Mouse (Mus musculus) intestine, embryonic 14.5 days (tissue): ENCODE results near the gene Abca13. TPM values are rescaled to one million over a fixed set of nuclear protein-coding genes. Genes with fewer than 3 reads are reported as not detected.
"Not testable (repeated sequence)": the region's sequence is repeated elsewhere in the genome, so short reads cannot be mapped to it uniquely, and the experiment has no call there.

Source experiments
- ATAC-seq: fragments of 200-750 bp; cut with Nextera tagmentation; replicated peaks from 2 replicates; pipeline ENCODE4 v1.8.0; 2017; ENCODE audit warnings: low read depth, moderate number of reproducible peaks, moderate TSS enrichment, moderate library complexity; ENCODE audit not compliant: low FRiP score, low TSS enrichment
- DNase-seq: peaks from one replicate; pipeline ENCODE4 v3.0.0-alpha.2; 2018; ENCODE audit warnings: low spot score
- H3K27ac ChIP-seq: fragments of 300-500 bp; sonication (generic); 2 replicates; pipeline ENCODE4 v1.5.1; 2014; ENCODE audit warnings: low read depth, mild to moderate bottlenecking, control low read depth
- H3K27me3 ChIP-seq: fragments of 300-500 bp; sonication (generic); replicated peaks from 2 replicates; pipeline ENCODE4 v1.6.1; 2014; ENCODE audit warnings: low read length, control low read depth; ENCODE audit not compliant: control insufficient read depth, insufficient read depth
- H3K36me3 ChIP-seq: fragments of 300-500 bp; sonication (generic); 2 replicates; pipeline ENCODE4 v1.6.1; 2014; ENCODE audit warnings: low read length, control low read depth; ENCODE audit not compliant: control insufficient read depth, insufficient read depth
- H3K4me1 ChIP-seq: fragments of 300-500 bp; sonication (generic); replicated peaks from 2 replicates; pipeline ENCODE4 v1.6.1; 2014; ENCODE audit warnings: low read length, control low read depth, mixed read lengths; ENCODE audit not compliant: control insufficient read depth, insufficient read depth
- H3K4me2 ChIP-seq: fragments of 300-500 bp; sonication (generic); 2 replicates; pipeline ENCODE4 v1.6.1; 2014; ENCODE audit warnings: low read length
- H3K4me3 ChIP-seq: fragments of 300-500 bp; sonication (generic); 2 replicates; pipeline ENCODE4 v1.5.1; 2014; ENCODE audit warnings: low read depth, low read length, control low read depth, mixed read lengths
- H3K9ac ChIP-seq: fragments of 300-500 bp; sonication (generic); 2 replicates; pipeline ENCODE4 v1.6.1; 2014; ENCODE audit warnings: mild to moderate bottlenecking, low read length
- H3K9me3 ChIP-seq: fragments of 300-500 bp; sonication (generic); 2 replicates; pipeline ENCODE4 v1.6.1; 2016; ENCODE audit warnings: low read length, control low read depth; ENCODE audit not compliant: control insufficient read depth
- WGBS: fragments of 180-500 bp; shearing (Covaris S2); extraction: QIAGEN DNeasy Blood & Tissue Kit; methylation state at CpG from one replicate; pipeline ENCODE4 v1.1.7; 2014; 5-methylcytosine and 5-hydroxymethylcytosine counted together
- polyA plus RNA-seq: library from polyadenylated mRNA; unstranded; fragments of >200 nt; fragmentation: Nextera tagmentation; extraction: Ambion mirVana; gene quantifications from 2 replicates; pipeline ENCODE4 v1.2.1, GENCODE M21; 2014

Gene Abca13
- polyA plus RNA-seq, 1 experiment from 2014 or later, result 0.07 TPM

DNA sequence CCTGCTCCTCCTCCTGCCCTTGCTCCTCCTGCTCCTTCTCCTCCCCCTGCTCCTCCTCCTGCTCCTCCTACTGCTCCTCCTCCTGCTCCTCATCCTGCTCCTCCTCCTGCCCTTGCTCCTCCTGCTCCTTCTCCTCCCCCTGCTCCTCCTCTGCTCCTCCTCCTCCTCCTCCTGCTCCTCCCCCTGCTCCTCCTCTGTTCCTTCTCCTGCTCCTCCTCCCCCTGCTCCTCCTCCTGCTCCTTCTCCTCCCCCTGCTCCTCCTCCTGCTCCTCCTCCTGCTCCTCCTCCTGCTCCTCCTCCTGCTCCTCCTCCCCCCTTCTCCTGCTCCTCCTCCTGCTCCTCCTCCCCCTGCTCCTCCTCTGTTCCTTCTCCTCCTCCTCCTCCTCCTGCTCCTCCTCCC is 2.3 kb upstream of the Abca13 start:
- H3K4me1 ChIP-seq, DNase-seq, H3K9me3 ChIP-seq, ATAC-seq, H3K27ac ChIP-seq, H3K9ac ChIP-seq, H3K27me3 ChIP-seq, H3K36me3 ChIP-seq, H3K4me3 ChIP-seq, H3K4me2 ChIP-seq: not testable (repeated sequence)

DNA sequence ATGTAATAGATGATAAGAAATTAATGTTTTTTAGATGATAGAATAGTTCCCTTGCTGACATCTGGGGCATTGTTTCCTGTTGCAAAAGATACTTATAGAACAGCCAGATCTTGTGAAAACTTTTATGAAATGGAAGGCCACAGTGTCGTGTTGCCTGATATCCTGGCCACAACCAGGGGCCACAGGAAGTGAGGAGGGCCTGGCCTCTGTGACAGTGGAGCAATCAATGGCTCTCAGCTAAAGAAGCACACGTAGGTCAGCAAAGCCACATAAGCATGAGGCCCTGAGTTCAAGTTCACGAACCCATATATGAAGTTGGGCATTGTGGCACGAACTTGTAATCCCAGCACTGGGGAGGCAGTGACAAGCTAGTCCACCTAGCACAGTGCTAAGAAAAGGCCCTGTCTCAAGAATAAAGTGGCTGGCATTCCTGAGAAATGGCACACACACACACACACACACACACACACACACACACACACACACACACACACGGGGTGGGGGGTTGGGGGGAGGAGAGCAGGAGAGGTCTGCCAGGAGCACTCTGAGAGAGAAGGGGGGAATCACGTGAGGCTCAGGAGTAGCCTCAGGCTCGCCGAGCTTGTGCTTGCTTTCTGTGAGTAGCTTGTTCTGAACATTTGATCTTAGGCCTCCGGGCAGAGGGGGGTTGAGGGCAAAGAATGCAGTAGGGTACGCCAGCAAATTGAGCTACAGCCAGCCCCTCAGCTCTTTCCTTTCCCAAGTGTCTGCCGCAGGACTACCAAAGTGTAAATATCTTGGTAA is 779 bp upstream of the Abca13 start:
- Histone ChIP-seq H3K4me1 (0 out of 2 replicates have a peak, but pooled peaks cover 3% of the 10 kb centered on the region), H3K27me3 (no peaks in the 10 kb centered on the region), H3K9me3 (no peaks in the 10 kb centered on the region), H3K4me3 (no peak overlapping the region), H3K27ac (no peak overlapping the region), H3K4me2 (no peak overlapping the region), H3K36me3 (no peaks in the 10 kb centered on the region), H3K9ac (no peak overlapping the region)
- WGBS, result 49% methylated on average over 10 of the region's 11 CpGs
- 0 out of 2 replicates have a peak, but pooled peaks have one; percentile 47 for ATAC-seq
- no peak for DNase-seq

DNA sequence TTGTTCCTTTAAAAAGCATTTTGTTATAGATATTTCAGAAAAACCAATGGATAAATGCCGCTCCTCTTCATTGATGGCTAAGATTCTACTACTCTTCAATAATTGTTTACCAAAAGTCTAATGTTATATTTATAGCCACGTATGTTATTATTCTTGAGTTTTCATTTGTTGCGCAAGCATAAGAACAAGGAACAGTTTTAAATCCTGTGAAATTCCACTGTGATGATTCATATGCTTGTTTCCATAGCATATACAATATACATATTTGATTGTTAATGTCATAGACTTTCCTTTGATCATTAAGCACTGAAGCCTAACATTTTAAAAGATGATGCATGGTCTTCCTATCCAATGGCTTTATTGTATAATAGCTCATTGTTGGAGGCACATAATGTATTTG is 3.1 kb downstream of the Abca13 start:
- Histone ChIP-seq H3K4me3 (no peak overlapping the region), H3K4me2 (no peak overlapping the region), H3K27ac (no peak overlapping the region), H3K36me3 (no peaks in the 10 kb centered on the region), H3K4me1 (0 out of 2 replicates have a peak, but pooled peaks cover 3% of the 10 kb centered on the region), H3K9me3 (no peaks in the 10 kb centered on the region), H3K9ac (no peak overlapping the region), H3K27me3 (no peaks in the 10 kb centered on the region)
- 91% methylated on average over 3 of the region's 3 CpGs for WGBS
- DNase-seq, result no peak
- ATAC-seq, result no peak

DNA sequence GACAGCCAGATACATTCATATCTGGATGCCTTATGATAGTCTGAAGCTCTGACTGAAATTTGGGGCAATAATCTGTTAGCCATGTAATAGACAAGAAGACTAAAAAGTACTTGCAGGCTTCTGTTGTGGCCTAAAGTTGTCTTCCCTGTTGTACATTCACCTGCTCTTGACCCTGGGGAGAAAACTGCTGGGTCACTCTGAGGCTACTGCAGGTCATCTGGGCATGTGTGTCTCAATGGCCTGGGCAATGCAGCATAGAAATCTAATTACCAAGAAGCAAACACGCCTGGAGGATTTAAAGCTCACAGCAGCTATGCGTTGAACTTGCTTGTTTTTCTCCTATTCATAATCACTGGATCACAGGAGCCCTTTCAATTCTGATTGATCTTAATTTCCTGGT is 8.1 kb downstream of the Abca13 start:
- no peak for ATAC-seq
- H3K27ac ChIP-seq, result no peak overlapping the region
- no peaks in the 10 kb centered on the region for H3K9me3 ChIP-seq
- H3K4me1 ChIP-seq, result no peaks in the 10 kb centered on the region
- H3K36me3 ChIP-seq, result no peaks in the 10 kb centered on the region
- no peaks in the 10 kb centered on the region for H3K27me3 ChIP-seq
- no peak overlapping the region for H3K4me3 ChIP-seq
- WGBS, result 73% methylated on average over 2 of the region's 2 CpGs
- no peak overlapping the region for H3K4me2 ChIP-seq
- no peak for DNase-seq
- no peak overlapping the region for H3K9ac ChIP-seq

DNA sequence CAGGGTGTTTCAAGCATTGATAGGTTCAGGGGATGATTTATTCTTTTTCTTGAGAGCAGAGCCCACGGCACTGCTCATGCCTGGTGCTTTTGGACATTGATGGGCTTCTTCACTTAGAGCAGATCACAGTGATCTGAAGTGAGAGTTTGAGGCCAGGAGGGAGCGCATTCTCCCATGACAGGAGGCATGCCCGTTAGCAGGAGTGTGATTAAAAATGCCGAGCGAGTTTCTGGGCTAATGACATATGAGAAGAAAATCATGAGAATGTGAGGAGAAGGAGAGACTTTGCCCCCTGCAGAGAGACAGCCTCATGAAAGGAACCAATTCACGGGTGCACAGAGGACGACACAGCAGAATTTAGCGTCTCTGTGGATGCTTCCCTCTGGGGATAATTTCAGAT is 19.0 kb downstream of the Abca13 start:
- Histone ChIP-seq H3K9me3 (no peaks in the 10 kb centered on the region), H3K4me1 (no peaks in the 10 kb centered on the region), H3K27me3 (no peaks in the 10 kb centered on the region), H3K36me3 (no peaks in the 10 kb centered on the region), H3K27ac (no peak overlapping the region), H3K9ac (no peak overlapping the region), H3K4me3 (no peak overlapping the region), H3K4me2 (no peak overlapping the region)
- ATAC-seq, result no peak
- WGBS, result 60% methylated on average over 8 of the region's 8 CpGs
- no peak for DNase-seq

DNA sequence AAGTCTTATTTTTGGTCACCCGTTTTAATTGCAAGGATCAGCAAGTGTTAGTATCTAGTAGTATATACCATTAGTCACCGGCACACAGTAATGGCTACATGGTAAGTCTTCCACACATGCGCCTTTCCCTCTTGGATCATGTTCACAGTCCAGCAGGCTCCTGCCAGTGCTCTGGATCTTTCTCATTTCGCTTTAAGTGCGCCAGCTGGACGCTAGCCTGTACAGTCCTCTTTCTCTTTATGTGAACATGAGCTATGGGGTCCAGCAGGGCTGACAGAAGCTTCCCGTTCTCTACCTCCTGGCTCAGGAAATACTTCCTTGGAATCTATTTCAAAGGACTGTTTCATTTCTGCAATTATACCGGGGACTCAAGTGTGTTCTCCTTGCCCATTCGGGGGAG is 21.8 kb downstream of the Abca13 start:
- DNase-seq (no peak), ATAC-seq (no peak)
- H3K9ac ChIP-seq, result no peak overlapping the region
- no peaks in the 10 kb centered on the region for H3K27me3 ChIP-seq
- H3K27ac ChIP-seq, result no peak overlapping the region
- H3K4me3 ChIP-seq, result no peak overlapping the region
- no peaks in the 10 kb centered on the region for H3K36me3 ChIP-seq
- no peaks in the 10 kb centered on the region for H3K9me3 ChIP-seq
- no peak overlapping the region for H3K4me2 ChIP-seq
- no peaks in the 10 kb centered on the region for H3K4me1 ChIP-seq
- WGBS, result 82% methylated on average over 9 of the region's 9 CpGs

DNA sequence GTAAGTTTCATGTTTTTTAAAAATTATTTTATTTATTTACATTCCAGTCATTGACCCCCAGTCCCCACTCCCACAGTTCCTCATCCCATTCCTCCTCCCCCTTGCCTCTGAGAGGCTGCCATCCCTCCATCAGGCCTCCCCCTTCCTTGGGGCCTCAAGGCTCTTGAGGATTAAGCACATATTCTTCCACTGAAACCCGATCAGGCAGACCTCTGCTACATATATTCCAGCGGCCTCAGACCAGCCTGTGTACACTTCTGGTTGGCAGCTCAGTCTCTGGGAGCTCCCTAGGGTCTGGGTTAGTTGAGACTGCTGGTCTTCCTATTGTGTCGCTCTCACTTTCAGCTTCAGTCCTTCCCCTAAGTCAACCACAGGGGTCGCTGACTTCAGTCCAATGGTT is 24.5 kb downstream of the Abca13 start:
- no peaks in the 10 kb centered on the region for H3K36me3 ChIP-seq

DNA sequence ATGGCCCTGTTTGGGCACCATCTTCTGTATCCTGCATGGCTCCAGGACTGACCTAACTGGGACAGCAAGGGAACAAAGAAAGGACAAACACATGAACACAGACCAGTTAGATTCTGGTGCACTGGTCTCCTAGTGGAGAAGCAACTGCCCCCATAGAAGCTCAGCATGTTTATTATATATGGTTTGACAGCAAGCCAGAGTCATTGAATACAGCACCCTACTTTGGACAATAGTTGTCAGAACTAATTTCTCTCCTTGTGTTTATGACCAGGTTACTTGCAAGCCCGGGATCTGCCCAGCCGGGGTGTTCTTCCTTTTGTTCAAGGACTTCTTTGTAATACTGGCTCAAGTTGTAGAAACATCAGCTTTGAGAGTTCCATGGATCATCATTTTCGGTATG is 28.8 kb downstream of the Abca13 start:
- H3K9ac ChIP-seq, result no peak overlapping the region
- H3K9me3 ChIP-seq, result no peaks in the 10 kb centered on the region
- H3K4me1 ChIP-seq, result no peaks in the 10 kb centered on the region
- no peak overlapping the region for H3K27ac ChIP-seq
- no peak for DNase-seq
- no peak overlapping the region for H3K4me3 ChIP-seq
- 81% methylated on average over 3 of the region's 3 CpGs for WGBS
- no peak for ATAC-seq
- no peaks in the 10 kb centered on the region for H3K36me3 ChIP-seq
- no peaks in the 10 kb centered on the region for H3K27me3 ChIP-seq
- H3K4me2 ChIP-seq, result no peak overlapping the region

More for the DNA sequence above, 24.5 kb downstream of the Abca13 start:
- Histone ChIP-seq H3K27me3 (no peaks in the 10 kb centered on the region), H3K27ac (no peak overlapping the region), H3K9me3 (no peaks in the 10 kb centered on the region), H3K4me1 (no peaks in the 10 kb centered on the region), H3K4me2 (no peak overlapping the region), H3K9ac (no peak overlapping the region), H3K4me3 (no peak overlapping the region)
- no peak for DNase-seq
- no peak for ATAC-seq
- WGBS, result 25% methylated on average over 4 of the region's 4 CpGs

DNA sequence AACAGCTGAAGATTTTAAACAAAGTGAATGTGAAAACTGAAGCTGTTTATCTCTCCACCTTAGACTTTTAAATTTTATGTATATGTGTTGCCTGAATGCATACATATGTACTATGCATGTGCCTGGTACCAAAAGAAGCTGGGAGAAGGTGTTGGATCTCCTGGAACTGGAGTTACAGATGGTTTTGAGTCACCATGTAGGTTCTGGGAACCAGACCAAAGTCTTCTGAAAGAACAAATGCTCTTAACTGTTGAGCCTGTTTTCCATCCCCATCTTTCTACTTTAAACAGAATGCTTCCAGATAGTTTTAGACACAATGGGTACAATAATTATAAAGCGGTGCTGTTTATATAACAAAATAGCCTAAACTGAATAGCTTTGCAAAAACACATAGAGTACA is 29.9 kb downstream of the Abca13 start:
- Histone ChIP-seq H3K4me2 (no peak overlapping the region), H3K4me3 (no peak overlapping the region), H3K9me3 (no peaks in the 10 kb centered on the region), H3K9ac (no peak overlapping the region), H3K36me3 (no peaks in the 10 kb centered on the region), H3K27me3 (no peaks in the 10 kb centered on the region), H3K4me1 (no peaks in the 10 kb centered on the region), H3K27ac (no peak overlapping the region)
- no peak for ATAC-seq
- DNase-seq, result no peak
- WGBS, result 88% methylated on average over 1 of the region's 1 CpGs
